Mouse (Mus musculus): ENCODE results near the gene 1700001L19Rik. TPM values are rescaled to one million over a fixed set of nuclear protein-coding genes. Genes with fewer than 3 reads are reported as not detected.
"Not testable (repeated sequence)": the region's sequence is repeated elsewhere in the genome, so short reads cannot be mapped to it uniquely, and the experiment has no call there.

Gene 1700001L19Rik
- not detected for total RNA-seq (2021)
- long read RNA-seq, experiment 1, result 0 reads
- long read RNA-seq, experiment 2, result 0 reads

DNA sequence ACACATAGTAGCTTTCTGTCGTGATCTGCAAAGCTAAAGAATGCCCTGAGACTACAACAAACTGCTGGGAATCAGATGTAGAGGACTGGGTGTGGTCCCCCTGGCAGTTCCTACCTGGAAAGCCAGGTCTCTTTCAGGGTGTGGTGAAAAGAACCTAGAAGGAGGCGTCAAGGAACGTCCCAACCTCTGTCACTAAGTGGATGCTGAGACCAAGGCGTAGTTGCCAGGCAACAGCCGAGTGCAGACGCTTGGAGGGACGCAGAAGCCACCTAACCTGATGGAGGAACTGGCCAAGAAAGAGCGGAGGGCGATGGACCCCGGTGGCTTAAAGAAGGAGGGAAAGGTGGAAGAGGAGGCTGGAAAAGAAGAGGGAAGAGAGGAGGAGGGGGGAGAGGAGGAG, at the start of gene 1700001L19Rik:
Gene 1700001L19Rik (plus strand): TSS at position 223 of the 400 bp plus-strand sequence.
- DNase-seq, result no peak

GRCm38 (mm10) chr13:68553391-68553790, 43.8 kb upstream of the 1700001L19Rik start:
- DNase-seq, result not testable (repeated sequence)

DNA sequence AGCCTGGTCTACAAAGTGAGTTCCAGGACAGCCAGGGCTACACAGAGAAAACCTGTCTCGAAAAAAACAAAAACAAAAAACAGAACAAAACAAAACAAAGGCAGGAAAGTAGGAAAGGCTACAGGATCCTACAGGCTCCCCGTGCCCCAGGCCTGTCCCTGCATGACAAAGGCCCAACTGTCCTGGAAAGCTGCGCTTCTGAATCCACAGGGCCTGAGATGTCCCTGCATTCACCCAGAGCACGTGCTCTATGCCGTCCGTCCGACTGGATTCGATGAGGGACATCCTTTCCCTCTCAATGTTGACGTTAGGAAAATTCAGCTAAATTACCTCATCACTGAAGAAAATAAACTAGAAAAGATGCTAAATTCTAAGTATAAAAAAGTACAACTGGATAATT, 29.1 kb upstream of the 1700001L19Rik start:
- DNase-seq, result no peak

- DNase-seq, result no peak
Measured at GRCm38 (mm10) chr13:68568548-68568947, 28.7 kb upstream of the 1700001L19Rik start.

DNA sequence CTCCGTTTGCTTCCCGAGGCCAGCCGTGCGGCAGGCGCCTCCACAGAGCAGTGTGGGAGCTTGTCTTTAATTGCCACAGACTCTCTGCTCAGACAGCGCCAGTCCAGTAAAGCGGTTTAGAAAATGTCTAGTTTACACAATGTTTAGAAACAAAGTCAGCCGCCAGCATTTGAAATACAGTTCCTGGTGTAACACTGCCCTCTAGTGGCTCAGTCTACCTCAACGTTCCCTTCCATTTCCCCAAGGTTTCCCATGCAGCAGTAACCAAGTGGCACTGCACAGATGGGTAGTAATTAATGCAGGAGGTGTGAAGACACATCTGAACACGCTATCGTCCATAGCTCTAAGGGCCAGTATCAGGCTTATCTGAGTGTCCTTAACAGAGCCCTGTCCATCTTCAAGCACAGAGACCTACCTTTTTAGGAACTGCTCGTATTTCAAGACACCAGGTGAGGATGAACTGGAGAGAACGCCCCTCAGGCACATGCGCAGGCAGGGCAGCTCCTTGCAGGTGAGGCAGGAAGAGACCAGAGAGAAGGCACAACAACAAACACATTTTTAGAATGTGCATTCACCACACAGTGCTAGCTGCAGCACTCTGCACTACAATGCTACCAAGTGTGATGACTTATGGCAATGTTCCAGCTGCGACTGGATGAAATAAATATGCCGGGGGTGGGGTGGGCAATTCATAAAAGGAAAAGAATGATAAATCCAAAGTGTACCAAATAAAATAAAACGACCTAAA, 27.5 kb upstream of the 1700001L19Rik start:
- no peak for DNase-seq

GRCm38 (mm10) chr13:68572247-68572646, 25.0 kb upstream of the 1700001L19Rik start:
- DNase-seq, result no peak

GRCm38 (mm10) chr13:68572966-68573913, 24.0 kb upstream of the 1700001L19Rik start:
- DNase-seq, result no peak

DNA sequence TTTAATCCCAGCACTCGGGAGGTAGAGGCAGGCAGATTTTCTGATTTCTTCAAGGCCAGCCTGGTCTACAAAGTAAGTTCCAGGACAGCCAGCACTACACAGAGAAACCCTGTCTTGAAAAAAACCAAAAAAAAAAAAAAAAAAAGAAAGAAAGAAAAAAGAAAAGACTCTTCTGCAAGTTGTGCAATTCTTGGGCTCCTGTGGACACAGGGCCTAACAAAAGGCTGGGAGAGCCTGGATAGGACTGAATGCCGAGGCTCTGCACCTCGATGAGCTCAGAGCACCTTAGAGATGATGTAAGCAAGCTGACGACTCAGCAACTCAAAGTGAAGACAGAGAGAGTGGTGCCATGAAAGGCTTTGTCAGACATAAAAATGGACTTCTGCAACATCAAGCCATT, 22.8 kb upstream of the 1700001L19Rik start:
- no peak for DNase-seq

- DNase-seq, result no peak
Measured at GRCm38 (mm10) chr13:68577945-68578344, 19.3 kb upstream of the 1700001L19Rik start.

DNA sequence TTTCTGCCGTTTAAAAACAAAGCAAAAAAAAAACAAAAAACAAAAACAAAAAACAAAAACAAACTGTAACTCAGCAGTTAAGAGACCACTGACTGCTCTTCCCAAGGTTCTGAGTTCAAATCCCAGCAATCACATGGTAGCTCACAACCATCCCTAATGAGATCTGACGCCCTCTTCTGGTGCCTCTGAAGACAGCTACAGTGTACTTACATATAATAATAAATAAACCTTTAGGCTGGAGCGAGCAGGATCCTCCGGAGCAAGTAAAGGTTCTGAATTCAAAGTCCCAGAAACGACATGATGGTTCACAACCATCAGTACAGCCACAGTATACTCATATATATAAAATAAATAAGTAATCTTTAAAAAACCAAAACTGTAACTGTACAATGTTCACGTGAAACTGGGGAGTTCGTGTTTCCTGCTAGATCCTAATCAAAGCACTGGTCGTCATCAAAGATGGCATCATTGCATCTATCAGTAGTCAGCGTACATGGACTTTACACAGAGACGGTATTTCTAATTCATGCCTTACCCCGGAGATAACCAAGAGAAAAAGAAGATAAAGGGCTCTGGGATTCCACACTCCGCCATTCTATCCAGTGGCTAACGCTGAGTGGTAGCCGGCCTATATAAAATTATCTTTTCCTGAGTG, 16.0 kb upstream of the 1700001L19Rik start:
- no peak for DNase-seq

DNA sequence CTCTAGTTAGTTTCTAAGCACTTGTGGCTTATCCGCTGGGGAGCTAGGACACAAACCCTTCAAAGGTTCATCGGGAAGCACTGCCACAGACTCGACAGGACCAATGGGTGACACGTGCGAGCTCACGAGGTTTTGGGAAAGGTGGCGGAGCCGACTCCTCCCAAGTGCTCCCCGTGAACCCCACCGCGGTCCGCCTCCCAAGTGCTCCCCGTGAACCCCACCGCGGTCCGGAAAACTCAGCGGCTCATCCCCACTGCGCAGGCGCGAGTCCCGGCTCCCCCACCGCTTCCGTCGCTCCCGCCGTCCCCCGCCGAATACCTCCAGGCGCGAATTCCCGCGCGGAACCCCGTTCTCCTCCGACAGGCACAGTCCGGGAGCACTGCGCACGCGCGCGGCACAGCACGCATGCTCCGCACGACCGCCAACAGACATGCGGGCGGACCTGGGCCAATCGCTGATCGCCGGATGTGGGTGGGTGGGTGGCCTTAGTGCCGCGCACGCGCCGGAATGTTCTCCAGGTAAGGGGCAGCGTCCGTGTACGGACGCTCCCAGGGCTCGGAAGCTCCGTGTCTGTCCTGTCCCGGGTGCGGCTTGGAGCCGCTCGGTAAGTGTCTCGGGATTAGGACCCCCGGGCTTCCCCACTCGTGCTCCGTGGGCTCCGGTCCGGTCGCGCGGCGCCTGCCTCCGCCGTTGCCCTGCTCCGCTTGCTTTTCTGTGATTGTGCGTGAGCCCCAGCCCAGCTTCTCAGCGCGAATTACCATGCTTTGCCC, 15.3 kb upstream of the 1700001L19Rik start, which contains the start of the genes Mtrr and Fastkd3:
Gene Mtrr (minus strand): TSS at position 403 of the 770 bp plus-strand sequence.
Gene Fastkd3 (plus strand): TSS at position 488 of the 770 bp plus-strand sequence.
- peak; percentile 96 for DNase-seq

GRCm38 (mm10) chr13:68582517-68582780, 14.8 kb upstream of the 1700001L19Rik start:
- no peak for DNase-seq

DNA sequence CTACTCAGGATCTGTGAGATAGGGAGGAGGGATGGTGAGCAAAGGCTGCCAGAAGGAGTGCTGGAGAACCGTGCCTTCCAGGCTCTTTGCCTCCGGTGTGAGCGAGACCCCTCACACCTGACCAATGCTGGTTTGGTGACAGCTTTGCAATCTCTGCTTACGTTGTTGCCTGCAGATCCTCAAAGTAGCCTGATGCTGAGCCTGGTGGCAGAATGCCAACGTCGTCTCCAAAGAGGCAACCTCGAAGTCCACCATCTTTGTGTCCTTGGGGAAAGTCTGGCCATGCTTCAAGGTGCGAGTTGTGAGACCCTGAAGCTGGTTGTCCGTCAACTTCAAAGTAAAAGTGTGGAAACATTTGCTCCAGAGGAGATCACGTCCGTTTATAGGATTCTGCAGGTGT, 13.3 kb upstream of the 1700001L19Rik start:
- DNase-seq, result no peak

GRCm38 (mm10) chr13:68585441-68585840, 11.8 kb upstream of the 1700001L19Rik start:
- DNase-seq, result no peak

GRCm38 (mm10) chr13:68588352-68588751, 8.9 kb upstream of the 1700001L19Rik start:
- no peak for DNase-seq

GRCm38 (mm10) chr13:68593797-68594196, 3.4 kb upstream of the 1700001L19Rik start:
- DNase-seq, result no peak

- DNase-seq, result no peak
Measured at GRCm38 (mm10) chr13:68597667-68598066, 446 bp downstream of the 1700001L19Rik start.

DNA sequence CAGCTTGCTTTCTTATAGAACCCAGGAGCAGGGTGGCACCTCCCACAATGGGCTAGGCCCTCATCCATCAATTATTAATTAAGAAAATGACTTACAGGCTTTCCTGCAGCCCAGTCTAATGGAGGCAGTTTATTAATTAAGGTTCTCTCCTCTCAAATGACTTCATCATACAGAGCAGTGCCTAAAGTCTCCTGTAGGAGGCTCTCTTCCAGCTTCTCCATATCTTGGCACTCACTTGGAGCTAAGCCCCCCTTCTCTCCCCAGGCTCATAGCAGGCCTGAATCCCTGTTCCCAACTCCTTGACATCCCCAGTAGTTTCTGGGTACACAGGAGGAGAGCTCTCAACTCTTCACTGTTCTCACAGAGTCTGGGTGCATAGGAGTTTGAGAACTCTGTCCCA, 1.7 kb downstream of the 1700001L19Rik start:
- DNase-seq, result no peak

- no peak for DNase-seq
Measured at GRCm38 (mm10) chr13:68601184-68601583, 4.0 kb downstream of the 1700001L19Rik start.

- DNase-seq, result no peak
Measured at GRCm38 (mm10) chr13:68603085-68603484, 5.9 kb downstream of the 1700001L19Rik start.

GRCm38 (mm10) chr13:68605689-68606126, 8.5 kb downstream of the 1700001L19Rik start:
- DNase-seq, result peak; percentile 34
